Mouse (Mus musculus) frontal cortex, postnatal 25 days (tissue): ENCODE measurements at regions not wholly inside any gene's neighbourhood (a gene's known extent, or its start where the extent isn't known, plus 50 kb on each side); places are given as distances from the start of the nearest gene placed in this dataset.
"Not testable (repeated sequence)": the region's sequence is repeated elsewhere in the genome, so short reads cannot be mapped to it uniquely, and the experiment has no call there.

Source experiments
- DNase-seq, 2 experiments: peaks; one replicate each; pipeline ENCODE4 v3.0.0; 2022; ENCODE audit warnings: low spot score in 2 of 2

DNA sequence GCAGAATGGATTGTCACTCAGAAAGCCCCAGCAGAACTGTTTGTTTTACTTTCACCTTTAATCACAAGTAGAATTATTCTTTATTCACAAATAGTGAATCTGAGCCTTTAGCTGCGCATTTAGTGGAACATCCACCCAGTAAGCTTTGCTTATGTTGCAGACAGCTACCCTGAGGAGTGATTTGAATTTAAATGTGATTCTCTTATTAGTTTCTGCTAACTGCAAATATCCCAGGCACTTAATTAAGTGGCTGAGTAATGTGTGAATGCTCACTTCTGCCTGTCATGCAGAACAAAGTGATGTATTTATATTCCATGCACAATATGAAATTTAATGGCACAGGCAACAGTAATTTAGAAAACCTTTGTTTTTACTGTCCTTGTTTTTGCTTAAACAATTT, 344.4 kb upstream of the Nova1 start:
- no peak for DNase-seq

DNA sequence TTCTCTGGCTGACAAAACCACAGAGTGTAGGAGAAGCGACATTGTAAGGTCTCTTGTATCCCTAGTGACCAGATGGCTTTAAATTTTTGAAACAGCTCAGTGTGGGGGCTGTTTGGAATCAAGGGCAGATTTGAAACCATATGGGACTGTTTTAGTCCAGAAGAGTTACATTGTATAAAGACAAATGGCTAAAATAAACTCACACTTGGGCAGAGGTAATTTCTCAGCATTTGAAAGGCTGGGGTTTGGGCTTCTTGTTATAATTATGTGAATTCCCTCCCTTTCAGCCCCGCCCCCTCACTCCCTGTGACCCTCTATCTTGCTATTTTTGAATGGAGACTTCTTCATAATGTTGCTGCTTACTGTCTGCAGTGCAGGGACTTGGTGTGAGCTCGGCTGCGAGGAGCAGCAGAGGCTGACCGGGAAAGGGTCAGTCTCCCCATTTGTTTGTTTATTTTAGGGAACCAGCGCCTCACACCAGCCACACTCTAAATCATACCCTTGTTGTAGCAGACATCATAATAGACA, 344.0 kb upstream of the Nova1 start:
- no peak for DNase-seq

DNA sequence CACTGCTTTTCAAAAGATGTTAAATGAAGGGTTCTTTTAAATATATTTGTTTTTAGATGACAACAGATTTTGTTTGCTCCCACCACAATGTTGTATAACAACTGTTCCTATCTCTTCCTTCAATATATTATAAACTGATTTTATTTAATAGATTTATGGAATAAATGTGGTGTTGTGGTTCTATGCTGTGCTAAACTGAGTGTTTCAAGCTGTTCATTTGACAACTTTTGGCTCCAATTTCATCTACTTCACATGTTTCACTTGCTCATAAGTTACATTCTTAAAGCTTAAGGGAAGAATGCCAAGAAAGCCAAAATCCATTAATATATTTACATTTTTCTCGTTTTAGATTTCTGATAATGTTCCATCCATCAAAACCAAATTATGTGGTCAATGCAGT, 341.9 kb upstream of the Nova1 start:
- DNase-seq = no peak

DNA sequence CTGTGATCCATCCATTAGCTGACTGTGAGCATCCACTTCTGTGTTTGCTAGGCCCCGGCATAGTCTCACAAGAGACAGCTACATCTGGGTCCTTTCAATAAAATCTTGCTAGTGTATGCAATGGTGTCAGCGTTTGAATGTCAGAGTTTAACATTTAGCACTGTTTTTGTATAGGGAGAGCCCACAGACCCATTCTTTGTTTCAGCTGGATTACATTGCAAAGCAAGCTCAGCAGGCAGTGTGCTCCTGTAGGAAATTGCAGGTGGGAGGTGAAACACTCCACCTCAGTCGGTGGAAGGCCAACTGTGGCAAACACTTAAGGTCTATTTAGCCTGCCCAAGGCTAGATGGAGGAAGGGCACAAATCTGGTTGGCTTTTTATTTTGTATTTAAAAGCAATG, 337.2 kb upstream of the Nova1 start:
- DNase-seq = not testable (repeated sequence)

DNA sequence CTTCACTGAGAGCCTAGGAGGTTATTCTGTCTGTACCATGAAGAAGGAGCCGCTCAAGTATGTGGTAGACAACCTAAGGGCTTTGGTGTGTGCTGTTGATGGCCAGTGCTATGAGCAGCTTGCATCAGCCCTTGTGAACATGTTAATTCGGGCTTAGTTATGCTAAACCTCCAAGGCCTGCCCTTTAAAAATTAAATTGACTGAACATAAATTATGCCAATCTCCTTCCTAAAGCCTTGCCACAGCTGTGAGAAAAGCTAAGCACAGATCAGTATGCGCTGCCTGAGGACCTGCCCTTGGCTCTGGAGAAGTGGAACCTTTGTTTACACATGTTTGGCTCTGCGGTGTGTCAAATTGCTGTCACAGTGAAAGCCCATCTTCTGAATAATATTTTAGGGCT, 321.9 kb upstream of the Nova1 start:
- no peak for DNase-seq

DNA sequence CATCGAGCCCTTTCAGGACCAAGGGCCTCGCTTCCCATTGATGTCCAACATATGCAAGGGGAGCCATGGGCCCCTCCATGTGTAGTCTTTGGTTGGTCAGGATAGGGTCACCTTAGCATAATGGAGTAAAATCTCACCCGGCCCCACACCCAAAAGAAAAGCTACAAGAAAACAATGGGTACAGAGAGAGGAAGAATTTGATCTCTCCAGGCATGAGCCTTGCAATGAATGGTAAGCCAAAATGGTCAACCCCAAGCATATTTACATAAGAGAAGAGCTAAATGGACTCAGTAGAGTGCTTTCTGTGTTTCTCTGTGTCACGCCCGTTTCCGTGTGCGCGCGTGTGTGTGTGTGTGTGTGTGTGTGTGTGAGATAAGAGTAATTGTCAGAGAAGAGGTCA, 311.1 kb upstream of the Nova1 start:
- no peak for DNase-seq

DNA sequence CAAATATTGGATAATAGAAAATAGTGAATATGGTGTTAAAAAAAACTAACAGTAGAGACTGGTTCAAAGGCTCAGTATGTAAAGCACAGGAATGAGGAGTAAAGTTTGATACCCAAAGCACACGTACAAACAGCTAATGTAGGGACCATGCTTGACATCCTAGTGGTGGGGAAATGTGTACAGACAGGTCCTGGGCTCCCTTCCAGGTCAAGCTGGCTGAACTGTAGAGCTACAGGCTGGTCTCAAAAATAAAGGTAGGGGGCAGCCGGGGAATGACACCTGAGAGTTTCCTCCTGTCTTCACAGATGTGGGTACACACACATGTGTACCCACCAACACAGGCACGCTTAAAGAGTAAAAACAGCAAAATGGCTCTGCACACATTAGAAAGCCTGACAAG, 309.9 kb upstream of the Nova1 start:
- DNase-seq = no peak

DNA sequence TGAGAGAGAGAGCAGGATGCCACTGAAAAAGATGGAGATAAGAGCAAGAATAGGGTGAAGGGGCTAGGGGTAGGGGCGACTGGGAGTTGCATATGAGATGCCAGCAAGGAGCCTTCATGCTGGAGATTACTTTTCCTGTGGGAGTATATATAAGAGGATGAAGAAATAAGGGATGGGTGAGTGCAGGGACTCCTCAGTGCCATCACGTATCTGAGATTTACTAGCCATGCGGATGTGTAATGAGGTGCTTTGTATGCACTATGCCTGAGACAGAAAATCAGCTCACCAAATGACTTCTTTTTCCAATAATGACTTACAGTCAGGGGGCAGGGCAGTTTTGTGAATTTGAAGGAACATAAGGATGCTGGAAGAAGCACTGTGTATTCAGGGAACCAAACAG, 302.7 kb upstream of the Nova1 start:
- no peak for DNase-seq

DNA sequence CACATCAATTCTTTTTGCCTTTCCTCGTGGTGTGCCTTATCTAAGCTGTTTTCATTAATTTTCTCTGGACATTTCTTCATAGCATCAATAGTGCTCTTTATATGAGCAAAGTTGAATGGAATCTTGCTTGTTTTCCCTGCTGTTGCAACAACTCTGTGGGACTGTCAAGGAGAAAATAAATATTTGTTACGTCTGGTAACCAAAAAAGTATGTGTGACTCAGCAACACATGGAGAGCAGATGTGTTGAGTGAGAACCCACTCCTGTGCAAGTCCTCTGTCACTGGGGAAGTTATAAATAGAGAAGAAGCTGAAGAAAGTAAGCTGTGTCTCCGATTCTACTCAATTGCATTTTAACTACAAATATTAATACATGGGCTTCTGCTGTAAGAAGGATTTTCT, 298.8 kb upstream of the Nova1 start:
- no peak for DNase-seq

DNA sequence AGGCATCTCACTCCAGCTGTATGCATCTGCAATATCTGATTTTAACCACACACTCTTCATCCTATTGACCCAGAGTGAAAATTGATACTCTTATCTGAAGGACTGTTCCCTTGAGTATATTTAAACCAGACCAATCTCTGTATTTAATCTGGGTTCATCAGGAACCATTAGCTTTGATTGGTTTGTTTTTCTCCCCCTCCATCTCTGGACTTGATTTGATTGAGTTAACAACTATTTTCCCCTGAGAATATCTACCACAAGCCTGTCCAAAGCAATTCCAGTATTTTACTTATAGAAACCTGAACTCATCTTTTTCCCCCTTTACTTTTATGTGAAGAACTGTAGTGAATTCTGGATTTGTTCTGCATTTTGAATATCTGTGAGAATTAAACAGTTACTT, 270.5 kb upstream of the Nova1 start:
- DNase-seq = no peak

DNA sequence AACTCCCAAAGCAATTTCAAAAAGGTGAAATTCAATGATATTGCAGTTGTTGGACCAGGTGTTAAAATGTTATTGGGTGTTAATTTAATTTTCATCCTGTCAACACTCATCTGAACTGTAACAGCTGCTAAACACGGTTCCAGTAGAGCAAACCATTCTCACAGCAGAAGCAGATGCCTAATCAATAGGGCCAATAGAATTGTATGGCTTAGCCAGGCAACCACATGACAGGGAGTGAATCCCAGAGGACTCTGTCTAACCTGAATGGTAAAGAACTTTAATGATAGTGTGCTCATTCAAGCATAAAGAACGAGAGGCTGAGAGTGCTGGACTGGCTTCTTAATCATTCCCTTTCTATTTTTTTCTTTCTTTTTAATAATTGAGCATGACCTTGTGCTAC, 256.2 kb upstream of the Nova1 start:
- DNase-seq = no peak

DNA sequence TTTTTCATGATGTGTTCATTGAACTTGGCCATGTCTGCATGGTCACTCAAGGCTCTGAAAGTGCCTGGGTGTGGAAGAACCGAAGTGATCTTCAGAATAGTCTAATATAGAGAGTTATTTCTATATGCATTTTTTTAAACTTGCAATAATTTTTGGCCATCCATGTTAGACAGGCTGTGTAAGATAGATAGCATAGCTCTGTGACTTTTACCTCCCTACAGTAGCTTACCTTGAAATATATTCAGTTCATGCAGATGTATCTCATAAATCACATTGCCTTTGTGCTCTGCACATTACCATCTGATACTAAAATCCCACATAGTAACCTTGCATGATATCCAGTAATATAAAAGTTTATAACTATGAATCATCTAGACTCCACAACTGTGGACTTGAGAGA, 233.7 kb upstream of the Nova1 start:
- no peak for DNase-seq

DNA sequence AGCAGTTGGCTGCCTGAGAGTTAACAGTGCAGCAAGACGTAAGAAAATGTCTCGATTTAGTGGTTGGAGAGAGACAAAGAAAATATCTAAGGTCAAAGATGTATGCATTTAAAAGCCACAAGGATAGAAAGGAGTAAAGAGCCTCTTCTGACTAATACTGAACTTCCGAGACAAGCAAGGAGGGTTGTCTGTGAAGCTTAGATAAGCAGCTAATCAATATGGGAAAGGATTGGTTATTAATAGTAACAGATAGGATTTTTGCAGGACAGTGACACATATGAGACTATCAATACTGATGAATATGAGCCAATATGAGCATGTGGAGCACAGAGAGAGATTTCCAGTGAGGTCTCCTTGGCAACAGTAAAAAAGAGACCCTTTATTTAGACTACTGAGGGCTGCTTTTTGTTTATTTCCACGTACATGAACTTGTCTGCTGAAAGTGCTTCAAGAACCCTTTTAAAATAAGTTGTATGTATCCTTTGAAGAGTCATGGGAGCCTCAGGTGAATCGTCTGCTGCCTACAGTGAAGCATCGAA, 202.2 kb upstream of the Nova1 start:
- no peak for DNase-seq

DNA sequence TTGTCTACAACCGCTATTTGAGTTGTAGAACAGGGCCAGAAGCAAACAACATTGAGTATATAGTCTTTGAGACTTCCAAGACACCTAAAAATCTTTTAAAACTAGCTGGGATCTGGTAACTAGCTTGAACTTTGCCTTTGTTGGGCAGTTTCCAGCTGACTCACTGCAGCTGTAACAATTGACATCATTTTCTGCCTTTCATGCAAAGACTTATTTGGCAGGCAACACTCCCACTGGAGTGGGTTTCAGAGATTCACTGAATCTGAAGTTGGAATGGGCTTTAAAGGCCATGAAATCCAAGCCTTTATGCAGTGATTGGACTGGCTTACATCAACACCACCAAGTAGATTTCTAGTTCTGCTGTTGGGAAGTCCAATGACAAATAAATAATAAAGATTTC, 173.6 kb upstream of the Nova1 start:
- DNase-seq = no peak

DNA sequence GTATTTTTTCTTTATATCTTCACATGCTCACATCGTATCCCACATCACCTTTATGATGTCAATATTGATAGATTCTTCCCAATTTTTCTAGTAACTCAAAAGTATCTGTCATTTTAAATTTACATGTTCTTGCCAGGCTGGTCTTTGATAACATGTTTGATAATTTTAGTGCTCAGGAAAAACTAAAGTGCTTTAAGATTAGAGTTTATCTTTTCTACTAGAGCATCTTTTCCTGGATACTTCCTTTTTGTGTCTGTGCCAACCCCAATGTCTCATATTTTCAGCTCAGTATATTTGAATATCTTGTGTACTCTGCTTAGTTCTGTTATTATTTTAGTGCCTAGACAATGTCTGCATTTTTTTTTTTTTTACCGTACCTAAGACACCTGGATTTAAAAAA, 170.2 kb upstream of the Nova1 start:
- DNase-seq = no peak

DNA sequence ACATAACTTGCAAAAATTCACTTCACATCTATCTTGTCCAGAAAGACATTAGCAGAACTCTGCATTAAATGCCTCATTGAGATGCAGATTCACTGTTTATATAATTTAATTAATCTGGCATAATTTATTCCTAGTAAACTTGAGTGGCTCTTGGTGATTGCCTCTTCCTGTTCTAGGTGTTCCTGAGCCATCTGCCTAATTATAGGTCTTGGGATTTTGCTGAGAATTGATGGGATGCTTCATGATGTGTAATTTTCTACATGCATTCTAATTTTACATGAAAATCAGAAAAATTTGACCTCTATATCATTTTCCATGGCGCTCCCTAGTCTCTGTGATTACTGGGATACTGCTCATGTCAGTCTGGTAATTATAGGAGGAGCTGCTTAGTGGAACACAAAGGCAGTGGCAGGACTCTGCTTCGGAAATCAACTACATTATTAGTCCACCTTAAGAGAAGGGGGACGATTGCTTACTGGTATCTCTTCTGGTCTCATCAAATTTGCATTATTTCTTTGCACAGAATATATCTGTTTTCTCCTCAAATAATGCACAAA, 131.6 kb upstream of the Nova1 start:
- no peak for DNase-seq

DNA sequence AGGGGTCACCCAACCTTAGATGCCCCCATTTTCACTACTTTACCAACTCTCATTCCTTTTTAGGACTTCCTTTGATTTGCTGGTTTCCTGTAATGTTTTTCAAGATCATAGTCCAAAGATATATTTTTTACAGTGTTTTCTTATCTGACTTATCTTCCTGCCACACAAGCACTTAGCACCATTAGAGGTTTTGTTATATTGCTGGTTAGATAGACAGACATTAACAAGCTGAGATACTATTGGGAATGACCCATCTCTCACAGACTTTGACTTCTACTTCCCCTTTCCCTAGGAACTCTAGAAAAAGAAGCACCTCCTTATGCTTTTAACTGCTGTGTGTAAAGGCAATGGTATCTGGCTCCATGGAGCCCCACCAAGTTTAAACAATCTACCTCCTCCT, 127.0 kb upstream of the Nova1 start:
- DNase-seq = no peak

DNA sequence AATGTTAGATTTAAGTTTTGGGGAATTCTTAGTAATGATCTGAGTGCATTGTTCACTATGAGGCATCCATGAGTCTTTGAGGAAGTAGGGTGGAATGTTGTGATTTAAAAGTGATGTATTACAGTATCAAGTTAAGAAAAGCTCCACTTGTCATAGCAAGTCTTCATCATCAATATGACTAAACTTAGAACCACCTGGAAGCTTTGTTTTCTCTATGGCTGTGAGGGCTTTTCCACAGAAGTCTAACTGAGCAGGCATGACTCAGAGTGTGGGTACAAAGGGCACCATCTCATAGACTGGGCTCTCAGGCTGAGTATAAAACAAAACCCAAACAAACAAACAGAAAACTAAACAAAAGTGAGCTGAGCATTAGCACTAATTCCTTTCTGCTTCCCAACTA, 112.4 kb upstream of the Nova1 start:
- DNase-seq = no peak

DNA sequence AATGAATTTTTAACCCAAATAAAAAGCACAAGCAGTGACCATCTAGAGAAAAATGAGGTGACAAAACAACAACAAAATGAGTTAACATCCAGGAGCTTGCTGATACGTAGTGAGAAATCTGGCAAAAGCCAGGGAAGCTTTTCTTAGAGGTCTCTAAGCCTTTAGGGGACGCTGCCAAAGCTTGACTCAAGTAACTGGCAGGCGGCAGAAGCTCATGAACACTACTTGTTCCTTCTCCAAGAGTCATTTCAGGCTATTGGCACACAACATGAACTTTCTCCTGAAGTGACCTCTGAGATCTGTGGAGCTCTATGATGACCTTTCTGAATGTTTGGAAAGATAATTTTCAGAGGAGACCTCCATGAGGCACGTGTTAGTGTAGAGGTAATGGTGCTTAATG, 98.6 kb upstream of the Nova1 start:
- no peak for DNase-seq

DNA sequence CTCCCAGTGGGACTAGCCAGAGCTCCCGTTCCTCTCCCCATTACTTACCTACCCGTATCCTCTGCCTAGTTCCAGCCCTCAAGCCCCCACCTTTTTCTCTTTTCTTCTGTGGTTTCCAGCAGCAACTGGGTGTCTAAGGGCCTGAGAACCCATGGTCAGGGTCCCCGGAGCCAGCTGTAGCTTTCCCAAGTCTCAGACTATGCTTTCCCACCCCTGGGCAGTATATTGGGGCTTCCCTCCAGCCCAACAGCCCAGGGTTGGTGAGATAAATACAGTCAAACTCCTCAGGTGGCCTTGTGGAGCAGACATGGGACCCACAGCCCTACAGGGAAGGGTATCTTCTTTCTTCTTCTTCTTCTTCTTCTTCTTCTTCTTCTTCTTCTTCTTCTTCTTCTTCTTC, 59.4 kb upstream of the Nova1 start:
- no peak for DNase-seq

DNA sequence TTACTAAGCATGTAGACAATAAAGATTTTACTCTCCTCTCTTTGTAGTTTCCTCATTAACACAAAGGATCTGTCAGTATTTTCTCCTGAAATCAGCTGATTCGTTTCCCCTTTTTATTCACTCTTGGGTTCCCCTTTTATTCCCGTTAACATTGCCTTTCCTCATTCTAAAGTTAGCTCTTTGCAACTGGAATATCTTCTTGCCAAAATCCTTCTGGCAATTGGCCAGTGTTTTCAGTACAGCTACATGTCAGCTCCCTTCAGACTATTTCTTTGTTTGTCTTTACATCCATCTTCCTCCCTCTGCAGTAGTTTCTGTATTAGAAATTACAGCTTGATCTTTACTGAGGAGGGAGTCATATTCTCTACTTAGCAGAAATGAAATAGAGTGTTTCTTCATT, 51.4 kb upstream of the Nova1 start:
- no peak for DNase-seq
